Mouse (Mus musculus): ENCODE measurements at regions not wholly inside any gene's neighbourhood (a gene's known extent, or its start where the extent isn't known, plus 50 kb on each side); places are given as distances from the start of the nearest gene placed in this dataset.

- no peak for TF ChIP-seq CTCF (IDR thresholded peaks at IDR 0.05; ENCODE audit: low read depth, low read length)
- no peak for TF ChIP-seq POLR2A (IDR thresholded peaks at IDR 0.05; ENCODE audit: insufficient read depth, low read length)
Measured at GRCm38 (mm10) chr7:70756676-70757075, 390.1 kb upstream of the Nr2f2 start.

Measured in ES-Bruce4 (cell line).